Mouse (Mus musculus) kidney, postnatal 14 days (tissue): ENCODE results near the gene Wdr46.
"Not testable (repeated sequence)": the region's sequence is repeated elsewhere in the genome, so short reads cannot be mapped to it uniquely, and the experiment has no call there.

ENCODE experiments used
- DNase-seq: peaks from one replicate; pipeline ENCODE4 v3.0.0; 2022; ENCODE audit warnings: mixed read lengths

Gene Wdr46

DNA sequence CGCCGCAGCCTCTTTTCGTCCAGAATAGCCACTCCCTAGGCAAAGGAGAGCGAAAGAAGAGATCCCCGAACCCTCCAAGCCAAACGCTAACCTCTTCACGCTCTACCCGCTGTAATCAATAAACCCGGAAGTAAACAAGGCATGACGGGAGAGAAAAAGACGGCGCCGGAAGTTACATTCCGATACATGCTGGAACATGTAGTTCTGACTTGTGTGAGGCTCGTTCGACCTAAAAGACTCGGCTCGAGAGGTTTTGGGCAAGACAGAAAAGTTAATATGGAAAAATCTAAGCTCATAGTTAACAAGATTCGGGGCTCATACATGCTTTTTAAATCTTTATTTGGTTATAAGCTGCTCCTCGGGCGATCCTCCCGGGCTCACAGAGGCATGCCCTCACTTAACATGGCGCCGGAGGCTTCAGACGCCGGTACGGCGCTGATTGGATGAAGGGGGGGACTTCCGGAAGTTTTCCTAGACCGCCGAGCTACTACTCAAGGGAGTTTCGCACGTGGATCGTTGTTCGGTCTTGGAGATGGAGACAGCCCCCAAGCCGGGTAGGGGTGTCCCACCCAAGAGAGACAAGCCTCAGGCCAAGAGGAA lies at the start of gene Wdr46, which contains the start of gene Pfdn6:
TSS of gene Wdr46 (plus strand) at position 455 of the 600 bp plus-strand sequence.
TSS of gene Pfdn6 (minus strand) at position 138 of the 600 bp plus-strand sequence.
- peak; percentile 90 for DNase-seq

GRCm38 (mm10) chr17:33891357-33891756 lies 49.1 kb upstream of the Wdr46 start:
- DNase-seq, result no peak

- not testable (repeated sequence) for DNase-seq
These were observed 48.6 kb upstream of the Wdr46 start for GRCm38 (mm10) chr17:33891892-33892291.

DNA sequence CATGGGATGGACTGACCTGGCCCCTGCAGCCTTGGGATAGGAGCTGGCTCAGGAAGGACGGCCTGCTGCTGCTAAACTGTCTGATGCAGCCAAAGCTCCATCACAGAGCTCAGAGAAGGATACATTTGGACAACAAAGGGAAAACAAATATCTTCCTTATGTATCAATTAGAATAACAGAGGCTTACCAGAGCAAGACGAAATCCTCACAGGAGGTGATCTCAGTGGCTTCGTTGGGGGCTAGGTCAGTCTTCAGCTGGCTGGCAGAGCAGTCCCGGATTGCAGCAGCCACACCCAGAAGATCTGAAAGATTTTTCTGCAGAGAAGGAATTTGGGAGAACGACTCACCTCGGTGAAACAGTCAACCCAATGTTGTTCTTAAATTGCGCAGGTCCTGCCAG lies 48.0 kb upstream of the Wdr46 start:
- no peak for DNase-seq

- DNase-seq, result not testable (repeated sequence)
These were observed 47.4 kb upstream of the Wdr46 start for GRCm38 (mm10) chr17:33893011-33893410.

DNA sequence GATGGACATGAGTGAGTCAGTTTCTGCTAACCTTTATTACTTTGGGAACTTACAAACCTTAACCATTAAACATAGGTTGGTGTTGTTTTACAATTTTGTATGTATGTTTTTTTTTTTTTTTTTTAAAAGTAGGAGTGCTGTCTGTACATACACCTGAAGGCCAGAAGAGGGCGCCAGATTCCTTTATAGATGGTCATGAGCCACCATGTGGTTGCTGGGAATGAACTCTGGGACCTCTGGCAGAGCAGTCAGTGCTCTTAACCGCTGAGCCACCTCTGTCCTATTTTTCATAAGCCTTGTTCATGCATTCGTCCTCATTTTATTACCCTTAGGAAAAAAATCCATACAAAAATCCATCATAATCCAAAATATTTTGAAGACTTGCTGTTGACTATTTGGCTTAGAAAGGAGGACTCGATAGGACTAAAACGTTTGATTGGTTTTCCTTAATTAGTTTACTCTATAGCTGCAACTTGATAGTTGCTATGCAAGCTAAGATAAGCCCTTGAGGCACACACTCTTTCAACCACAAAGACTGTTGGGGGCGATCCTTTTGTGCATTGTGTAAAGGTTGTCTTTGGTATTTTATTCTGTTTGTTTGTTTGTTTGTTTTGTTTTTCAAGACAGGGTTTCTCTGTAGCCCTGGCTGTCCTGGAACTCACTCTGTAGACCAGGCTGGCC lies 43.2 kb upstream of the Wdr46 start:
- DNase-seq, result no peak

GRCm38 (mm10) chr17:33898193-33898592 lies 42.3 kb upstream of the Wdr46 start:
- DNase-seq, result not testable (repeated sequence)

DNA sequence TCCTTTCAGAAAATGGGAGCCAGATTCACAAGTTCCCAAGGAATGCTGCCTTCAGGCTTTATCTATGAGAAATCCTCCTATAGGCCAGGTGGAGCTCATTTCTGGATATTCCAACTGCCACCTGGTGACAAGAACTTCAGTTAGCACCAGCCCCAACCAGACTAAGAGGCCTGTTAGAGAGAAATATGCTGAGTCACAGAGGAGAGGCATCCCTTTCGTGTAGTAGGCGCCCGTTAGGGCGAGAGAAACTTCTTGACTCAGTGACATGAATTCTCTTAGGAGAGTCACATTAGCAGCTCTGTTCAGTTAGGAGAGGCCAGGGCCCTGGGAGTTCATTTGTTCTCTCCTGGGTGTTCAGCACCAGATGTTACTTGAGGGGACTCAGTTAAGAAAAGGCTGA lies 40.8 kb upstream of the Wdr46 start:
- no peak for DNase-seq

- no peak for DNase-seq
These were observed 40.0 kb upstream of the Wdr46 start for GRCm38 (mm10) chr17:33900281-33900988.

DNA sequence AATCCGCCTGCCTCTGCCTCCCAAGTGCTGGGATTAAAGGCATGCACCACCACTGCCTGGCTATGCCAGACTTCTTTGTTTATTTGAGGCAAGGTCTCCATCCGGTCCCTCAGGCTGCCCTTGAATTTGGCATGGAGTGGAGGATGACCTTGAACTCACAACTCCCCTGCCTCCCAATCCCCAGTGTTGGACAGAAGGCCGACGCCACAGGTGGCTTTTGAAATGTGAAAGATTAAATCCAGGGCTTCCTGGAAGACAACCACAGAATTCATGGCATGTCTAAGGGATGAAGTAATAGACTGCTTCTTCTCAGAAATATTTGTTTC lies 39.5 kb upstream of the Wdr46 start:
- DNase-seq, result no peak

- DNase-seq, result no peak
These were observed 38.8 kb upstream of the Wdr46 start for GRCm38 (mm10) chr17:33901653-33902052.

- no peak for DNase-seq
These were observed 38.4 kb upstream of the Wdr46 start for GRCm38 (mm10) chr17:33902079-33902478.

DNA sequence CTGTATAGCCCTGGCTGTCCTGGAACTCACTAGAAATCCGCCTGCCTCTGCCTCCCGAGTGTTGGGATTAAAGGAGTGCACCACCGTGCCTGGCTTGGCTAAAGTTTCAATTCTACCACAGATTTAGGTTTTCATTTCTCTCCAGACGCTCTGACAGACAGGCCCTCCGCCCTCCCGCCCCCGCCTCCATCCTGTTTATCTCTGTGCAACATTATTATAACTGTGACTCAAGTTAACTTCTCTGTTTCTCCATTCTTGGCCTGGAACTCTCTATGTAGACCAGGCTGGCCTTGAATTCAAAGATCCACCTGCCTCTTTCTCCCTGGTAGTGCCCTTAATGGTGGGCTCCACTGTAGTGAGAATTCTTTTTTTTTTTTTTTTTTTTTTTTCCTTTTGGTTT lies 38.0 kb upstream of the Wdr46 start:
- no peak for DNase-seq

- DNase-seq, result not testable (repeated sequence)
These were observed 36.4 kb upstream of the Wdr46 start for GRCm38 (mm10) chr17:33903911-33904651.

DNA sequence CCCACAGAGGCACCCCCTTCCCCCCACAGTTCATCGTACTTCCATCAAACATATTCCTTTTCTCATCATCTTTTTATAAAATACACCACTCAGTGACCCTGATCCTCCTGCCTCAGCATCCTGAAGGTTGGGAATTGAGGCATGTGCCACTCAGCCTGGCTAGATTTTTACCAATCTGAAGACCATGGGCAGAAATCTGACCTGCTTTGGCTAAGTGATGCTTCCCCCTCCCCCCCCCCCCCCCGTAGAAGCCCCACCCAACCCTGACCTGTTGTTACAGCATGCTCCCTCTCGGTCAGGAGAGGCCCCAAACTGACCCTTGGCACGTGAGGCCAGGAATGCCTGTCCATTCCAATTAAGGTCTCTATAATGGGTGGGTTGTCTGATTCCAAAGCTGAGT lies 35.6 kb upstream of the Wdr46 start, which contains the start of gene Platr17:
TSS of gene Platr17 (plus strand) at position 301 of the 400 bp plus-strand sequence.
- DNase-seq, result not testable (repeated sequence)

DNA sequence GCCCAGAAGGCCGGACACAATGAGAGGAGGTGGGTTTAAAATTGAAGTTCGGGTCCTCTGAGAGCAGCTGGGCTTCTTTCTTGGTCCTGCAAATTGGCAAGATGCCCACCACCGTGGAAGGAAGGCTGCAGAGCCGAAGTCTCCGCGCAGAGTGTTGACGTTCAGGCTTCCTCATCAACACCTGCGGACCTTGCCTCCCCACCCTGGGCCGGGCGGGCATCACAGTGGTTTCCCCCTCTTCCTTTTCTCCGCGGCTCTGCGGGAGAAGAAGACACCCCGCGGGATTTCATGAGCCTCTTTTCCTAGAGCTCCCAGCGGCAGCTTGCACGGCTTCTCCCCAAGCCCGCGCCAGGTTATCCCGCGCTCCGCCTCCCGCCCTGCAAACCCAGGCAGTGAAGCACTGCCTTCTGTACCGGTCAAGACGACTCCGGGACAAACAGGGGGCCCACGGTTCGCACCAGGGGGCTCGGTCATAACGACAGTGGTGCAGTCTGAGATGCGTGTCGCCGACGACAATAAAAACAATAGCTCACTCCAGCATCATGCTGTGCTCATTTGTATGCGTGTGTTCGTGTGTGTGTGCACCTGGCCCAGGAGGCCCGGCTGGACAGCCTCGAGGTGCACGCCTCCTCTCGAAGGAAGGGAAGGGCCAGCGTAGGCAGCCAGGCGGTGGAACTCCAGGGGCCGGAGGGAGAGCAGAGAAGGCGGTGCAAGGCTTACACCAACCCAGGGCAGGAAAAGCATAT lies 32.0 kb upstream of the Wdr46 start:
- peak; percentile 61 for DNase-seq

DNA sequence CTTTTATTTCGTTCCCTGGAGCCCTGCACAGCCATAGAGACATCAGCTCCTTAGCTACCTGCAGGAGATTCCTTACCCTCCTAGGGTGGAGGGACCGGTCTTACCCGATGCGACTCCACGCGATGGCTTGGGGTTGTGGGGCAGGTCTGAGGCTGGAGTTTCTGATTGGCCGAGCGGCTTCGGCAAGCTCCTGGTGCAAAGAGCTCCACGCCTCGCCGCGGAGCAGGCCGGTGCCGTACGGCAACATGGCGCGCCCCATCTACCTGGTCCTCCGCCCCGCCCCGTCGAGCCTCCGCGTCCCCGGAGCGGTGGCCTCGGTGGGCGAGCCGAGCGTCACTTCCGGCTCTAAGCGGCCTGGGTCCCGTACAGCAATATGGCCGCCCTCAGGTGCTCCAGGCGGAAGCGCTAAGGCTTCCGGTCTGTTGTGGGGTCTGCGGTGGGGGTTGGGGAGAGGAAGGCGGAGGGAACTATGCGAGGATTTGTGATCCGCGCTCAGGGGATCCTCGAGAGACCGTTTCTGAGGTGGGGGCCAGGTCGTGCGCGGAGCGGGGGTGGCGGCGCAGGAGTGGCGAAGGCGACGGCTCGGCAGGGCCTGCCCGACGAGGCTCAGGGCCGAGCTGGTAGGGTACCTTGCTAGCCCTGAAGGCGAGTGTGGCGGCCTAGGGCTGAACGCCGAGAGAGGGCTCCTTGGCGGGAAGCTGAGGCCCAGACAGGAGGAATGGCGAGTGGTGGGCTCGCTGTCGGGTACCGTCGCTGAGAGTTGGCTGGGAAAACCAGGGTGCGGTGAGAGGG lies 31.2 kb upstream of the Wdr46 start, which contains the start of gene Daxx:
TSS of gene Daxx (plus strand) at position 338 of the 792 bp plus-strand sequence.
- peak; percentile 100 for DNase-seq

GRCm38 (mm10) chr17:33909869-33910250 lies 30.6 kb upstream of the Wdr46 start:
- DNase-seq, result peak; percentile 57

DNA sequence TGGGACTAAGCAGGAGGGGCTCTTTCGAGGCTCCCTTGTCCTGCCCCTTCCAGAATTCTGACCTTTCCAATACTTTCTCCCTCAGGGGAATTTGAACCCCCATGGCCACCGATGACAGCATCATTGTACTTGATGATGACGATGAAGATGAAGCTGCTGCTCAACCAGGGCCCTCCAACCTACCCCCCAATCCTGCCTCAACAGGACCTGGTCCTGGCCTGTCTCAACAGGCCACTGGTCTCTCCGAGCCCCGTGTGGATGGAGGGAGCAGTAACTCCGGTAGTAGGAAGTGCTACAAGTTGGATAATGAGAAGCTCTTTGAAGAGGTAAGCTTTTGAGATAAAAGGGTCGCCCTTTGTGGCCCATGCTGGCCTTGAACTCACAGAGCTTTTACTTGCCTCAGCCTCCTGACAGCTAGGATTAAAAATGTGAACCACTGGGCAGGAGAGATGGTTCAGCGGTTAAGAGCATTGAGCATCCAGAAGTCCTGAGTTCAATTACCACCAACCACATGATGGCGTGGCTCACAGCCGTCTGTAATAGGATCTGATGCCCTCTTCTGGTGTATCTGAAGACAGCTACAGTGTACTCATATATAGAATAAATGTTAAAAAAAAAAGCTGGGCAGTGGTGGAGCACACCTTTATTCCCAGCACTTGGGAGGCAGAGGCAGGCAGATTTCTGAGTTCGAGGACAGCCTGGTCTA lies 30.0 kb upstream of the Wdr46 start:
- DNase-seq, result no peak

DNA sequence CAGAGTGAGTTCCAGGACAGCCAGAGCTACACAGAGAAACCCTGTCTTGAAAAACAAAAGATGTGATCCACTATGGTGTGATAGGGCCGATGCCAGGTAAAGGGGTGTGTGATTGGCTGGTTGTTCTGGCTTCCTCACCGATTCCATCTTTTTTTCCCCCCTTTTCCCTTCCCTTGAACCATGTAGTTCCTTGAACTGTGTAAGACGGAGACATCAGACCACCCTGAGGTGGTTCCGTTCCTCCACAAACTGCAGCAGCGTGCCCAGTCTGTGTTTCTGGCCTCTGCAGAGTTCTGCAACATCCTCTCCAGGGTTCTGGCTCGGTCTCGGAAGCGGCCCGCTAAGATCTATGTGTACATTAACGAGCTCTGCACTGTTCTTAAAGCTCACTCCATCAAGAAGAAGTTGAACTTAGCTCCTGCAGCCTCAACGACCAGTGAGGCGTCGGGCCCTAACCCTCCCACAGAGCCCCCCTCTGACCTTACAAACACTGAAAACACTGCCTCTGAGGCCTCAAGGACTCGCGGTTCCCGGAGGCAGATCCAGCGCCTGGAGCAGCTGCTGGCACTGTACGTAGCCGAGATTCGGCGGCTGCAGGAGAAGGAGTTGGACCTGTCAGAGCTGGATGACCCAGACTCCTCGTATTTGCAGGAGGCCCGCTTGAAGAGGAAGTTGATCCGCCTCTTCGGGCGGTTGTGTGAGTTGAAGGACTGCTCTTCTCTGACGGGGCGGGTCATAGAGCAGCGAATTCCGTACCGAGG lies 29.2 kb upstream of the Wdr46 start:
- no peak for DNase-seq
